Mouse (Mus musculus) lung, postnatal 0 days (tissue): ENCODE measurements at regions not wholly inside any gene's neighbourhood (a gene's known extent, or its start where the extent isn't known, plus 50 kb on each side); places are given as distances from the start of the nearest gene placed in this dataset.

Experiments used
- ATAC-seq: fragments of 200-750 bp; cut with Nextera tagmentation; 2 replicates; pipeline ENCODE4 v1.8.0; 2017; ENCODE audit warnings: moderate library complexity
- DNase-seq: peaks from one replicate; pipeline ENCODE4 v3.0.0-alpha.2; 2016; ENCODE audit warnings: low spot score
- H3K27ac ChIP-seq: fragments of 300-500 bp; sonication (generic); 2 replicates; pipeline ENCODE4 v1.5.1; 2014; ENCODE audit warnings: antibody characterized with exemption, mild to moderate bottlenecking, low read length, mixed read lengths
- H3K27me3 ChIP-seq: fragments of 300-500 bp; sonication (generic); replicated peaks from 2 replicates; pipeline ENCODE4 v1.6.1; 2014; ENCODE audit warnings: low read length, mixed read lengths; ENCODE audit not compliant: insufficient read depth
- H3K36me3 ChIP-seq: fragments of 300-500 bp; sonication (generic); 2 replicates; pipeline ENCODE4 v1.6.1; 2014; ENCODE audit warnings: low read length, mixed read lengths; ENCODE audit not compliant: insufficient read depth
- H3K4me1 ChIP-seq: fragments of 300-500 bp; sonication (generic); 2 replicates; pipeline ENCODE4 v1.6.1; 2014; ENCODE audit warnings: antibody characterized with exemption, low read depth, low read length, mixed read lengths; ENCODE audit not compliant: insufficient read depth
- H3K4me2 ChIP-seq: fragments of 300-500 bp; sonication (generic); replicated peaks from 2 replicates; pipeline ENCODE4 v1.6.1; 2014; ENCODE audit warnings: low read depth, mild to moderate bottlenecking, low read length, moderate library complexity, mixed read lengths
- H3K4me3 ChIP-seq: fragments of 300-500 bp; sonication (generic); 2 replicates; pipeline ENCODE4 v1.5.1; 2014; ENCODE audit warnings: low read depth, low read length
- H3K9ac ChIP-seq: fragments of 300-500 bp; sonication (generic); replicated peaks from 2 replicates; pipeline ENCODE4 v1.6.1; 2014; ENCODE audit warnings: low read depth, mild to moderate bottlenecking
- H3K9me3 ChIP-seq: fragments of 300-500 bp; sonication (generic); 2 replicates; pipeline ENCODE4 v1.6.1; 2016; ENCODE audit warnings: low read length, mixed read lengths
- CTCF ChIP-seq: IDR thresholded peaks from 2 replicates; pipeline ENCODE4 v1.5.1; 2016; ENCODE audit warnings: antibody characterized with exemption, mild to moderate bottlenecking
- EP300 ChIP-seq: IDR thresholded peaks from 2 replicates; pipeline ENCODE4 v1.6.1; 2016; ENCODE audit warnings: antibody characterized with exemption, mild to moderate bottlenecking, control low read depth
- WGBS: fragments of 180-500 bp; shearing (Covaris S2); extraction: QIAGEN DNeasy Blood & Tissue Kit; methylation state at CpG from one replicate; pipeline ENCODE4 v1.1.7; 2014; 5-methylcytosine and 5-hydroxymethylcytosine counted together

DNA sequence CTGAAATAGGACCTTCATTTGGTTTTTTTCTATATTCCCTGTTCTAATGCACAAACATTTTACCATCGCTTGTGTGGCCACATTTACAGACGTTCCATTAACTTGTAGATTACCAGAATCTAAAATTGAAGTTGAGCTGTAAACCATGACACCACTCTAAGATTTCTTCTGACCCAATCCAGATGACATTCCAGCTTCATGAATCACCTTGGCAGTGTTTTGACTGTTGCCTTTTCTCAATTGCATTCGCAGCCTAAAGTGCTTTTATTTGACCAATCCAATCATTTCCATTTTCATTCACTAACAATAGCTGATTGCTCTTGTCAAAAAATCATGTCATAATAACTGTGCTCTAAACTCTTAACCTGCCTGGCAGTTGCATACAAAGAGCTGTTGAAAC, 144.8 kb downstream of the Mdfic start:
- H3K4me2 ChIP-seq: no peak overlapping the region
- no peaks in the 10 kb centered on the region for H3K9me3 ChIP-seq
- H3K4me1 ChIP-seq: no peaks in the 10 kb centered on the region
- TF ChIP-seq CTCF: no peak
- TF ChIP-seq EP300: no peak
- H3K36me3 ChIP-seq: no peaks in the 10 kb centered on the region
- DNase-seq (no peak), ATAC-seq (no peak)
- no peaks in the 10 kb centered on the region for H3K27me3 ChIP-seq
- H3K27ac ChIP-seq: no peak overlapping the region
- WGBS: 67% methylated on average over 3 of the region's 3 CpGs
- no peak overlapping the region for H3K4me3 ChIP-seq
- H3K9ac ChIP-seq: no peak overlapping the region

- Histone ChIP-seq H3K4me1 (no peaks in the 10 kb centered on the region), H3K27me3 (no peaks in the 10 kb centered on the region), H3K9me3 (no peaks in the 10 kb centered on the region), H3K4me2 (no peak overlapping the region), H3K4me3 (no peak overlapping the region), H3K9ac (no peak overlapping the region), H3K36me3 (no peaks in the 10 kb centered on the region), H3K27ac (no peak overlapping the region)
- TF ChIP-seq CTCF (no peak), EP300 (no peak)
- no peak for DNase-seq
- 79% methylated on average over 5 of the region's 5 CpGs for WGBS
- ATAC-seq: no peak
These were observed 161.9 kb downstream of the Mdfic start for GRCm38 (mm10) chr6:15882288-15882903.

- no peak for DNase-seq
- Histone ChIP-seq H3K9me3 (no peaks in the 10 kb centered on the region), H3K4me2 (no peak overlapping the region), H3K27ac (no peak overlapping the region), H3K4me1 (no peaks in the 10 kb centered on the region), H3K4me3 (no peak overlapping the region), H3K27me3 (no peaks in the 10 kb centered on the region), H3K9ac (no peak overlapping the region), H3K36me3 (no peaks in the 10 kb centered on the region)
- TF ChIP-seq CTCF: no peak
- no peak for TF ChIP-seq EP300
- WGBS: 61% methylated on average over 5 of the region's 5 CpGs
- no peak for ATAC-seq
These were observed 172.6 kb downstream of the Mdfic start for GRCm38 (mm10) chr6:15893066-15893465.

DNA sequence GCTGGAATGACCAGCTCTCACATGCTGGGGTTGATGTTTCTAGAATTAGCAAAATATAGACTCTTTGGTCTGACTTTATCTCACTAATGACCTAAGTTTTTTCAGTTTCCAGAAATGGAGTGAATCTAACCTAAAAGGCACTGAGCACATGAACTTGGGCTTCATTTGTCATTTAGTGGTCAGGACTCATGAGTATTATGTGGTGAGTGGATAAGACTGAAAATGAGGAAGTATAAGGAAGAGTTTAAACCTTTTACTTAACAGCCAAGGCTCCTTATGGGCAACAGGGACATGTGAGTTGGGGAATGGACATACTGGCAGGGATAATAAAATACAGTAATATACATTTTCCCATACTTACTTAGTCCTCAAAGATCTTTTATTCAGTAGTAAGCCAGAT, 180.0 kb downstream of the Mdfic start:
- H3K4me3 ChIP-seq: no peak overlapping the region

GRCm38 (mm10) chr6:15902665-15903274, 182.3 kb downstream of the Mdfic start:
- TF ChIP-seq CTCF (no peak), EP300 (no peak)
- no peak overlapping the region for H3K27ac ChIP-seq
- DNase-seq (no peak), ATAC-seq (no peak)
- H3K36me3 ChIP-seq: no peaks in the 10 kb centered on the region
- H3K4me2 ChIP-seq: no peak overlapping the region
- H3K4me1 ChIP-seq: no peaks in the 10 kb centered on the region
- WGBS: 57% methylated on average over 2 of the region's 2 CpGs
- no peak overlapping the region for H3K9ac ChIP-seq
- H3K27me3 ChIP-seq: no peaks in the 10 kb centered on the region
- H3K4me3 ChIP-seq: no peak overlapping the region
- no peaks in the 10 kb centered on the region for H3K9me3 ChIP-seq

More for the DNA sequence above, 180.0 kb downstream of the Mdfic start:
- no peak overlapping the region for H3K27ac ChIP-seq
- H3K36me3 ChIP-seq: no peaks in the 10 kb centered on the region
- DNase-seq (no peak), ATAC-seq (no peak)
- TF ChIP-seq EP300 (no peak), CTCF (no peak)
- no peaks in the 10 kb centered on the region for H3K27me3 ChIP-seq
- H3K4me2 ChIP-seq: no peak overlapping the region
- H3K9ac ChIP-seq: no peak overlapping the region
- H3K9me3 ChIP-seq: no peaks in the 10 kb centered on the region
- no peaks in the 10 kb centered on the region for H3K4me1 ChIP-seq

DNA sequence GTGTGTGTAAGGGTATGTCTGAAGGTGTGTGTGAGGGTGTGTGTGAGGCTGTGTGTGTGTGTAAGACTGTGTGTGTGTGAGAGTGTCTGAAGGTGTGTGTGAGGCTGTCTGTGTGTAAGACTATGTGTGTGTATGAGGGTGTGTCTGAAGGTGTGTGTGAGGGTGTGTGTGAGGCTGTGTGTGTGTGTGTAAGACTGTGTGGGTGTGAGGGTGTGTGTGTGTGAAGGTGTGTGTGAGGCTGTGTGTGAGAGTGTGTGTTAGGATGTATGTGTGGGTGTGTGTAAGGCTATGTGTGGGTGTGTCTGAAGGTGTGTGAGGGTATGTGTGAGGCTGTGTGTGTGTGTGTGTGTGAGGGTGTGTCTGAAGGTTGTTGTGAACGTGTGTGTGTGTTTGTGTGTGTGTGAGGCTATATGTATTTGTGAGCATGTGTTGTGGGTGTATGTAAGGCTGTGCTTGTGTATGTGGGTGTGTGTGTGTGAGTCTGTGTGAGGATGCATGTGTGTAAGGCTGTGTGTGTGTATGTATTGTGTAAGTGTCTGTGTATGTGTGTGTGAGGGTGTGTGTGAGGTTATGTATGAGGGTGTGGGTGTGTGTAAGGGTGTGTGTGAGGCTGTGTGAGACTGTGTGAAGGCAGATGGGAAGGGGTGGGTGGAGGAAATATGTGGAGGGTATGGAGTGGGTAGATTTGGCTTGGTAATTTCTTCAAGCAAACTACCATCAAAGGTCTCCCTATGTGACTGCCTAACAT, 190.1 kb downstream of the Mdfic start:
- Histone ChIP-seq H3K4me3 (no peak overlapping the region), H3K4me1 (no peaks in the 10 kb centered on the region), H3K4me2 (no peak overlapping the region), H3K27ac (no peak overlapping the region), H3K36me3 (no peaks in the 10 kb centered on the region), H3K9ac (no peak overlapping the region), H3K9me3 (no peaks in the 10 kb centered on the region), H3K27me3 (no peaks in the 10 kb centered on the region)
- ATAC-seq: no peak
- TF ChIP-seq EP300: no peak
- 50% methylated on average over 1 of the region's 1 CpGs for WGBS
- DNase-seq: no peak
